Mouse (Mus musculus) embryo, embryonic 10.5 days (tissue): ENCODE measurements around the gene Smad6.

Experiments
- DNase-seq: peaks from one replicate; pipeline ENCODE4 v3.0.0-alpha.2; 2015; ENCODE audit warnings: low spot score

The Smad6 gene

GRCm38 (mm10) chr9:64021853-64022561, at the start of gene Smad6:
Gene Smad6, minus strand, starts transcription at chr9:64022059.
- peak; percentile 98 for DNase-seq

- DNase-seq: no peak
These were observed 48.8 kb upstream of the Smad6 start for GRCm38 (mm10) chr9:64070674-64071073.

- no peak for DNase-seq
These were observed 47.3 kb upstream of the Smad6 start for GRCm38 (mm10) chr9:64069131-64069530.

- DNase-seq: no peak
These were observed 46.7 kb upstream of the Smad6 start for GRCm38 (mm10) chr9:64068571-64068970.

- DNase-seq: no peak
These were observed 45.9 kb upstream of the Smad6 start for GRCm38 (mm10) chr9:64067787-64068186.

- DNase-seq: peak; percentile 65
These were observed 38.2 kb upstream of the Smad6 start for GRCm38 (mm10) chr9:64060033-64060539.

- peak; percentile 81 for DNase-seq
These were observed 36.2 kb upstream of the Smad6 start for GRCm38 (mm10) chr9:64057903-64058650.

GRCm38 (mm10) chr9:64055162-64055561, 33.3 kb upstream of the Smad6 start:
- no peak for DNase-seq

GRCm38 (mm10) chr9:64053786-64054185, 31.9 kb upstream of the Smad6 start:
- DNase-seq: no peak

- DNase-seq: no peak
These were observed 29.4 kb upstream of the Smad6 start for GRCm38 (mm10) chr9:64051241-64051640.

- no peak for DNase-seq
These were observed 28.7 kb upstream of the Smad6 start for GRCm38 (mm10) chr9:64050513-64051065.

- peak; percentile 88 for DNase-seq
These were observed 27.9 kb upstream of the Smad6 start for GRCm38 (mm10) chr9:64049471-64050380.

- peak; percentile 60 for DNase-seq
These were observed 23.4 kb upstream of the Smad6 start for GRCm38 (mm10) chr9:64045117-64045890.

- no peak for DNase-seq
These were observed 22.5 kb upstream of the Smad6 start for GRCm38 (mm10) chr9:64044343-64044742.

- no peak for DNase-seq
These were observed 21.1 kb upstream of the Smad6 start for GRCm38 (mm10) chr9:64042911-64043310.

- no peak for DNase-seq
These were observed 20.4 kb upstream of the Smad6 start for GRCm38 (mm10) chr9:64042216-64042615.

GRCm38 (mm10) chr9:64029908-64030631, 8.2 kb upstream of the Smad6 start:
- DNase-seq: no peak

- peak; percentile 71 for DNase-seq
These were observed 3.7 kb upstream of the Smad6 start for GRCm38 (mm10) chr9:64025565-64025964.

GRCm38 (mm10) chr9:64024976-64025375, 3.1 kb upstream of the Smad6 start:
- no peak for DNase-seq
